In the genomic region with DNA sequence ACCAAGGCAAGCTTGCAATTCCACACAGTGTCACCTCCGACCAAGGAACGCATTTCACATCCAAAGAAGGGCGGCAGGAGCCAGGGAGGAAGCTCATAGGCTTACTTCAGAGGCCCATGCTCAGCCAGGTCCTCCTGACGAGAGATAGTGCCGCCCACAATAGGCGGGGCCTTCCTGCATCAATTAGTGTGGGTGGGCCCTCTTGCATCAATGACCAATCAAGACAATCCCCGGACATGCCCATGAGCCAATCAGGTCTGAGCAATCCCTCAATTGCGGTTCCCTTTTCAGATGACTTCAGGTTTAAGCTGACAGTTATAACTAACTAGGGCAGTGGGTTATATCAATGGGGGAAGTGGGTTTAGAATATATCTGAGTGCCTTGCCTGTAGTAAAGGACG, we compare ENCODE assay signal across 30 mouse cellular contexts.
DNase-seq lines count a peak whose midpoint lies in the region; ATAC-seq and TF ChIP-seq lines count a peak whose summit lies in the region.
"Had no signal": no experiment of that assay in that cellular context is flagged by ENCODE, and none has a peak within 500 bp of the region (broad histone marks: within the 10 kb centered on the region; RNA-seq: fewer than 3 reads in every experiment).

No protein-coding gene starts in this region.

- no peaks in the 10 kb centered on the region for H3K27me3 ChIP-seq in liver, embryonic 13.5 days
- H3K27me3 ChIP-seq: heart, embryonic 15.5 days; hindbrain, embryonic 13.5 days; limb, embryonic 15.5 days; lung, embryonic 15.5 days; neural tube, embryonic 13.5 days; stomach, embryonic 15.5 days had no signal

- H3K36me3 ChIP-seq in liver, embryonic 13.5 days: no peaks in the 10 kb centered on the region
- H3K36me3 ChIP-seq: embryonic facial prominence, embryonic 10.5 days; heart, embryonic 15.5 days; hindbrain, embryonic 13.5 days; limb, embryonic 15.5 days; lung, embryonic 15.5 days; midbrain, embryonic 10.5 days; neural tube, embryonic 13.5 days; stomach, embryonic 15.5 days had no signal

- no peak overlapping the region for H3K4me3 ChIP-seq in gastrocnemius, adult 2 months
- no peak overlapping the region for H3K4me3 ChIP-seq in liver, embryonic 13.5 days (replicated peaks)
- H3K4me3 ChIP-seq: embryonic facial prominence, embryonic 10.5 days; heart, embryonic 15.5 days; hindbrain, embryonic 13.5 days; left cerebral cortex, adult 2 months; limb, embryonic 15.5 days; lung, embryonic 15.5 days; midbrain, embryonic 10.5 days; myocyte; neural tube, embryonic 13.5 days; stomach, embryonic 15.5 days had no signal

- intact Hi-C loops in gastrocnemius, adult 2 months (cut with DNase I): no loop called here
- intact Hi-C loops in gastrocnemius, postnatal 14 days (cut with DNase I; ENCODE audit: low total_unique reads): no loop called here
- intact Hi-C loops in left cerebral cortex, postnatal 36 days (cut with DNase I): no loop called here

- H3K4me2 ChIP-seq in liver, embryonic 13.5 days: no peak overlapping the region
- H3K4me2 ChIP-seq: heart, embryonic 15.5 days; hindbrain, embryonic 13.5 days; limb, embryonic 15.5 days; lung, embryonic 15.5 days; neural tube, embryonic 13.5 days; stomach, embryonic 15.5 days had no signal

- no peak for TF ChIP-seq CTCF in gastrocnemius, adult 2 months (IDR thresholded peaks at IDR 0.05)

- ATAC-seq in liver, embryonic 13.5 days (ENCODE audit: low read depth): peak; percentile 45; the same call in 1 of the 2 replicates
- ATAC-seq: forebrain, embryonic 16.5 days; inflammation-experienced regulatory T-cells, adult 6 months; midbrain, embryonic 16.5 days had no signal

- H3K4me1 ChIP-seq in liver, embryonic 13.5 days (replicated peaks): peaks cover 15% of the 10 kb centered on the region; the same call in 1 of the 2 replicates

- no peaks in the 10 kb centered on the region for H3K9me3 ChIP-seq in liver, embryonic 13.5 days (replicated peaks)
- H3K9me3 ChIP-seq: embryonic facial prominence, embryonic 10.5 days; heart, embryonic 15.5 days; hindbrain, embryonic 13.5 days; limb, embryonic 15.5 days; lung, embryonic 15.5 days; midbrain, embryonic 10.5 days; neural tube, embryonic 13.5 days; stomach, embryonic 15.5 days had no signal

- no peak overlapping the region for H3K9ac ChIP-seq in liver, embryonic 13.5 days
- H3K9ac ChIP-seq: heart, embryonic 15.5 days; hindbrain, embryonic 13.5 days; limb, embryonic 15.5 days; lung, embryonic 15.5 days; neural tube, embryonic 13.5 days; stomach, embryonic 15.5 days had no signal

- WGBS in liver, embryonic 13.5 days (ENCODE audit: insufficient replicate concordance): 71% methylated on average over 9 of the region's 9 CpGs

- peak overlapping the region; percentile 85 for H3K27ac ChIP-seq in gastrocnemius, adult 2 months
- H3K27ac ChIP-seq in liver, embryonic 13.5 days: no peak overlapping the region
- H3K27ac ChIP-seq: embryonic facial prominence, embryonic 10.5 days; hindbrain, embryonic 13.5 days; left cerebral cortex, adult 2 months; limb, embryonic 15.5 days; lung, embryonic 15.5 days; midbrain, embryonic 10.5 days; neural tube, embryonic 13.5 days; stomach, embryonic 15.5 days had no signal

- no peak for DNase-seq in gastrocnemius, adult 2 months
- DNase-seq in gastrocnemius, postnatal 14 days: no peak
- DNase-seq in thymus, postnatal 4 days: peak; percentile 32
- no peak for DNase-seq in thymus, postnatal 36 days
- no peak for DNase-seq in liver, embryonic 13.5 days
- no peak for DNase-seq in lung, postnatal 36 days
- no peak for DNase-seq in left cerebral cortex, postnatal 36 days (ENCODE audit: low spot score in 2 of 2)
- DNase-seq in right cerebral cortex, postnatal 10 days (ENCODE audit: low spot score in 2 of 2): no peak
- DNase-seq: adrenal gland, postnatal 25 days; cerebellum, adult 9-11 months; gastrocnemius, postnatal 25 days; heart, postnatal 36 days; kidney, adult 2 months; kidney, postnatal 10 days; left cerebral cortex, postnatal 4 days; lung, postnatal 4 days; thymus, postnatal 25 days had no signal
